Mouse (Mus musculus) spleen, adult 2 months (tissue): Measurements from ENCODE around the gene Chst11.

Experiments used
- CTCF ChIP-seq: fragments of 200-500 bp; IDR thresholded peaks from 2 replicates; pipeline ENCODE4 v1.5.1; 2011; ENCODE audit warnings: mild to moderate bottlenecking, inconsistent platforms; ENCODE audit not compliant: insufficient read depth, insufficient read length, insufficient replicate concordance; ENCODE audit errors: extremely low read depth
- POLR2A ChIP-seq: fragments of 200-500 bp; IDR thresholded peaks from 2 replicates; pipeline ENCODE4 v1.6.1; 2011; ENCODE audit warnings: low read depth, low read length, inconsistent platforms

DNA sequence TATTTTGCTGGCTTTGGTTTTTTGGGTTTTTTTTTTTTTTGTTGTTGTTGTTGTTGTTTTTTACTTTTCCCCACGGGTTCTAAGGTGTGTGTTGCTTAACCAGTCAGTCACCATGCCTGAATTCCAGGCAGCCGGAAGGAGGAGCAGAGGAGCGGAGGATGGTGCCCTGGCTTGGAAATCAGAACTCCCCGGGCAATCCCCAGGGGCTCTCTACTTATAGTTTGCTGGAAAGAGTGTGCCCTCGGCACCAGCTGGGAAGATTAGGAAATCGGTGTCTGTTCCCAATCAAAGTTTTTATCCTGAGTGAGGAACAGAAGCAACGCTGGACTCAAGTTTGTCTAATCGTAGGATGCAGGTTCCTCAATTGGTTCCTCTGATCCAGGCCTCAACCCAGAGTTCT lies 143.1 kb downstream of the Chst11 start:
- TF ChIP-seq POLR2A = no peak
- TF ChIP-seq CTCF = no peak
